Mouse (Mus musculus) spleen, embryonic (tissue): ENCODE measurements around the gene Leprot.

Experiments
- CTCF ChIA-PET: fragments of 350-600 bp; sonication (Branson Sonifier 250); formaldehyde crosslinking; loops from one replicate; lab custom pipeline; 2022; lab: Charles Lee

The Leprot gene

DNA sequence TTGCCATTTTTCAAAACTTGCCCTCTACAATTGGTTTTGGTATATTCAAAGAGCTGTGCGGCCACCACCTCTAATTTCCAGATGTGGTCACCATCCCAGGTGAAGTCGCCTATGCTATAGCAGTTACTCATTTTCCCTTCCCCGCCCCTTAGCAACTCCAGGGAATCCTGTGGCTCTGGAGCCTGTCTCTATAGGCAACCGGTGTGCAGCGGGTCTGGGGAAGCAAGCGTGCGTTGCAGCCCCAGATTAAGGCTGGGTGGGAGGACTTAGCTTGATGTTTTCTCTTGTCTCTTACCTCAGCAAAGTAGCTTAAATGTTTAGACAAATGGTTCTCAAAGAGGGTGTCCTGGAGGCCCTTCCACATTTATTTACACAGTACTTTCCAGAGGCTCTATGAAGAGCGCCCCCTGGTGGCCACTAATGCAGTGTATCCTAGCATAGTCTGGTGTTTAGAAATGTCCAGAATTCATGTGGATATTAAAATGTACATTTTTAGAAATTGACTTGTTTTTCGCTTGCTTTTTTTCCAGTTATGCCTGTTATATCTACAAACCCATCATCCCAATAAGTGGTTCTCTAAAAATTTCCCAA lies 16.7 kb downstream of the Leprot start:
- CTCF ChIA-PET, result interaction anchor here (1.2 kb wide), 1 partner anchor 11 kb away, joined by 3 read pairs; no protein-coding TSS in a partner anchor

GRCm38 (mm10) chr4:101664766-101665165 lies 17.2 kb downstream of the Leprot start:
- CTCF ChIA-PET, result no interaction called here

- CTCF ChIA-PET, result no interaction called here
These were observed 21.6 kb downstream of the Leprot start for GRCm38 (mm10) chr4:101669161-101669560.

DNA sequence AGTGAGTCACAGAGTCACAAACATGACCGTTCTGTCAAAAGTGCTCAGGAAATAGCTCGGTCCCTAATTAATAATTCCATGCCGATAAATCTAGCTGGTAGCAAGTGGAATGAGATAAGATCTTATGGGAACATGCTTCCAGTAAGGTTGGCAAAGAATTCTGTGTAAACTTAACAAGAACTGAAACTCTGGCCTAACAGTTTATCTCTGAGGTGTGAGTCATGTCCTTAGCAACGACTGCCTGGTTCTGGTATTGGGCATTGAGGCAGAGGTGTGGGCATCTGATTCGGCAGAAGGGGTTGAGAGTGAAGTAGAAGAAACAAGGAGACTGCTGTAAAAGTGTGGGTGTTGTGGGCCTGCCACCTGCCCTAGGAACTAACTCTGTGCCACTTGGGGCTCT lies 22.3 kb downstream of the Leprot start:
- CTCF ChIA-PET, result no interaction called here

DNA sequence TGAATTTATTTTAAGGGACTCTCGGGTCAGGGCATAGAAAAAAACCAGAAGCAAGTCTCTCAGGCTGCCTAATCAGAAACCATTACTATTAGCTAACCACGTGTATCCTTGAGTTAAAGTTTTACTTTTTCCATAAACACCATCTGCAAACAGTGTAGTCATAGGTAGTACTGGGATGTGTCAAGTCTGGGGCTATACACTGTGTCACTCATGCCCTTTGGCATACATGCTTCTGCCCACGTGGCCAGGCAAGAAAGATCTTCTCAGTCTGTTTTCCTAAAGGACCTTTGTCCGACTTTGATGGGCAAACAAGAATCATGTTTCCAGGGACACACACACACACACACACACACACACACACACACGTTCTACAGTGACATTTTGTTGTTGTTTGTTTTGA lies 27.3 kb downstream of the Leprot start:
- CTCF ChIA-PET, result no interaction called here

DNA sequence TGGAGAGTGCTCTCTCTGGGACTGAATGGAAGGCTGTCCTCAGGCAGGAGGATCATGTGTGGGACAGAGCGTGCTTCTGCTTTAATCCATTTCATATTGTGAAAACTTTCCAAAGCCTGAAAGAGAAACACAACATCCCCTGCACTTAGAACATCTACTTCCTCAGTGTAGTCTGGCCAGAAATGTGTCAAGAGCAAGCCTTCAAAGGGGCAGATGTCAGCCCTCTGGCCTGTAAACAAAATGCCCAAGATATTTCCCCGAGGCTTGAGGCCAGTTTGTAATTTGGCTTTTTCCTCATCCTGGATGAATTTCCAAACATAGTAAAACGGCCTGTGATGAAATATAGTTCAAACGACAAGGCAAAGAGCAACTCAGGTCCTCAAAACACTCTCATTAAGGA lies 28.2 kb downstream of the Leprot start:
- CTCF ChIA-PET, result no interaction called here

- CTCF ChIA-PET, result no interaction called here
These were observed 35.1 kb downstream of the Leprot start for GRCm38 (mm10) chr4:101682620-101683019.

- CTCF ChIA-PET, result no interaction called here
These were observed 35.6 kb downstream of the Leprot start for GRCm38 (mm10) chr4:101683086-101683485.

DNA sequence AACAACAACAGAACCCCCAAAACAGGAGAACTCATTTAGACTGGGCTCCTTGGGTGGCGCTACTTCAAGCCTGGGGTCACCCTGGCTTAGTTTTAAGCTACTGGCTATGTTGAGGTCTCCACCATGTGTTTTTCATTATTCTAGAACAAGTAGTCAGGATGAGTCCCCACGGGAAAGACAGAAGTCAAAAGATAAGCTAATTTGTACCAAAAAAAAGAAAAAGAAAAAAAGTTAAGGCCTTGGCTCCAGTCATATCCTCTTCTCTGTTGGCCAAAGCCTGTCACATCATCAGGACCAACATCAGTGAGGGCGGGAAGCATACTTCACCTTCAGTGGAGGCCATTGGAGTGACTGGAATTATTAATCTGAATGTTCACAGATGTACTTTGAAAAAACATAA lies 37.3 kb downstream of the Leprot start:
- CTCF ChIA-PET, result no interaction called here

- CTCF ChIA-PET, result no interaction called here
These were observed 38.8 kb downstream of the Leprot start for GRCm38 (mm10) chr4:101686227-101686810.

GRCm38 (mm10) chr4:101689241-101689640 lies 41.7 kb downstream of the Leprot start:
- CTCF ChIA-PET, result no interaction called here

DNA sequence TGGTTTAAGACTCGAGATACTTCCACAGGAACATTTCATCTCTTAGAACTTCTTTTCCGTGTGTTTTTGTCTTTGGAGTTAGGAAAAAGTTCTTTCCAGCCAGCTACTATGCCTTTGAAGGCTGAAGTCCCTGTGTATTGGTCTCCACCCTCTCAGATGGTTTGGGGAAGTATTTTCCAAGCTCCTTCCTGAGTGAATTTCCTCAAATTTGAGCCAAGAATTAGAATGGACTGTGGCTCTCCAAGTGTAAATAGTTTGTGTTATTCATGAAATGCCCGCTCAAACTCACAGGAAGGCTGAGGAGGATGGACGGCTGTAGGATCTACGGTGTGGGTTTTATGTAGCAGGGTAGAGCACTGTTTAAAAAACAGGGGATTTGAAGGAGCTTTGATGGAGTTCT lies 42.1 kb downstream of the Leprot start:
- CTCF ChIA-PET, result no interaction called here

DNA sequence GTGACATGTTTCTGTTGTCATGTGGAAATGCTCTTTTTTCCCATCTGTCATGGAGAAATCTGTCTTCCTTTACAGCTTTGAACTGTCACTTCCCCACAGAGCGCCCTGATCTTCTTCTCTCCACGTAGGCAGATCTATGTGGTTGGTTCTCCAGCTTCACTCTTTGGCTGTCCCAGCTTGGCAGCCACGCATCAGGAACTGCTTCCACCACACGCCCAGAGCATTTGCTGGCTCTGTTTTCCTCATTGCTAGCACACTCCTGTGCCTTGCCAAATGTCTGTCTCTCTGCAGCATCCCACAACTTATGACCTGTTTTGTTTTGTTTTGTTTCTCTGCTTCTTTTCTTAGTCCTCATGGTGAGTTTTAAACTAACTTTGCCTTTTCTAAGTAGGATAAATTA lies 45.4 kb downstream of the Leprot start:
- CTCF ChIA-PET, result no interaction called here

- CTCF ChIA-PET, result no interaction called here
These were observed 47.0 kb downstream of the Leprot start for GRCm38 (mm10) chr4:101694529-101694928.

- CTCF ChIA-PET, result no interaction called here
These were observed 49.7 kb downstream of the Leprot start for GRCm38 (mm10) chr4:101697236-101697635.

DNA sequence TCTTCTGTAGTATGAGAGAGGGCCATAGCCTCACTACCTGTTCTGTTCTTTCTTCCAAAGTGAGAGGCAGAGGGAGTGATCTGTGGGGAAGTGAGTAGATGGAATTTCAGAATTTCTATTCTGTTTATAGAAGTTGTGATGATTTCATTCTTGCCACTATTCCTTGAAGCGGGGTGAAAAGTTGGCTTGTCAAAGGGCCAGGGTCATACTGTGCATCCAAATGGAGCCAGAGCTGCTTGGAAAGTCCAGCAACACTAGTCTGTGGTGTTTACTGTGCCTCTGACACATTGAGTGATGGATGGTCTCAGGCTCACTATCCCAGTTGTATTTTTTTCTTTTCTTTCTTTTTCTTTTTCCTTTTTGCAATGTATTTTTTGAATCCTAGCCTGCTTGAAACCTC lies 51.9 kb downstream of the Leprot start:
- CTCF ChIA-PET, result no interaction called here

DNA sequence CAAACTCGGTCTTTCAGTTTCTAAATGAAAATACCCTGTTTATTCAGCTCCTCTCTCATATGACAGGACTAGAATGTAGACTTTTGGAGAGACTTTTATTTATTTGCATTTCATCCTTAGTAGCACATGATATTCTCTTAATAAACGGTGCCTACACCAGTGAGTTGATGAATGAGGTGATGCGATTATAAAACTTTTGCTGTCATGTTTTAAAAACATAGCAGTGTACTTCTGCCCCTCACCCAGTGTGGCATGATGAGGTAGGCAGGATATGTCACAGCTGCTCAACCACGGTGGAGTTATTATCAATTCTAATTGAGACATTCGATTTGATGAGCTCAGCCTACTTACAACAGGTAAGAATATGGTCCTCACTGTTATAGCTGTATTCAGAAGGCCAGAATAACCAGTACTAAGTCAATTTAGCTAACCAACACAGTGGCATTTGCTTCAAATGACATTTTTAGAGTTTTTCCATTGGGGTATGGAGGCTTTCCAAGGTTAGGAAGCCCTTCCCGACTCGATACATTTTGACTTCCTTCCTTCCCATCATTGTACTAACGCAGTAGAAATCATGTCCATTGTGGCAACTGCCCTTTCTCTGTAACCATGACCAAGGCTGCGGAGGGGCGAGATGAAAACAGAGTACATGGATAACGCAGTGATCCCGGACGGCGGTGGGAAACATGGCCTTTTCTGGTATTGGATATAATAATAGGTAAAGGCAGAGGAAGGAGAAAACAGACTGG lies 53.5 kb downstream of the Leprot start:
- CTCF ChIA-PET, result no interaction called here

DNA sequence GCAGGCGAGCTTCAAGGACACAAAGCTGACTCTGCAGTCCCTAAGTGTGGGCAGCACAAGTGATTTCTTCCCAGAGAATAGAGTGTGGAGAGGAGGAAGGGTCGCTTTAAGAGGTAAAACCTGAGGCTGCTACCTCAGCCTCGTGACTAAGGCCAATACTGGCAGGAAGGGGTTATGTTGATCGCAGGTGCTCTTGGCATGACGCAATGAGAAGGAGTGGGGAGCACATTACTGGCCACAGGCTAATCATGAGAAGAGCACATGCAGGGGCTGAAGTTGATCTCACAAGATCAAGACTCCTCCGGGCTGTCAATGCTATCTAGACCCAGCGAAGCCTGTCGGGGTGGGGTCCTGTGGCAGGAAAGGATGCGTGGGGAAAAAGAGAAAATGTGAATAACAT lies 57.8 kb downstream of the Leprot start:
- CTCF ChIA-PET, result no interaction called here

GRCm38 (mm10) chr4:101707234-101707633 lies 59.7 kb downstream of the Leprot start:
- CTCF ChIA-PET, result no interaction called here

GRCm38 (mm10) chr4:101707953-101708352 lies 60.4 kb downstream of the Leprot start:
- CTCF ChIA-PET, result no interaction called here
